Mouse (Mus musculus) forebrain, postnatal 0 days (tissue): ENCODE results near the gene Atp5b. TPM values are rescaled to one million over a fixed set of nuclear protein-coding genes. Genes with fewer than 3 reads are reported as not detected.

Source experiments
- ATAC-seq: fragments of 200-750 bp; cut with Nextera tagmentation; 2 replicates; pipeline ENCODE4 v1.8.0; 2017; ENCODE audit warnings: mild to moderate bottlenecking, moderate library complexity
- DNase-seq: peaks from one replicate; pipeline ENCODE4 v3.0.0-alpha.2; 2015
- H3K27ac ChIP-seq: fragments of 300-500 bp; sonication (generic); 2 replicates; pipeline ENCODE4 v1.5.1; 2014; ENCODE audit warnings: low read depth, mild to moderate bottlenecking, antibody characterized with exemption, low read length, moderate library complexity, mixed read lengths
- H3K27me3 ChIP-seq: fragments of 300-500 bp; sonication (generic); 2 replicates; pipeline ENCODE4 v1.6.1; 2014; ENCODE audit warnings: mild to moderate bottlenecking, low read length, mixed read lengths; ENCODE audit not compliant: insufficient read depth
- H3K36me3 ChIP-seq: fragments of 300-500 bp; sonication (generic); 2 replicates; pipeline ENCODE4 v1.6.1; 2014; ENCODE audit warnings: mild to moderate bottlenecking, moderate library complexity; ENCODE audit not compliant: insufficient read depth
- H3K4me1 ChIP-seq: fragments of 300-500 bp; sonication (generic); 2 replicates; pipeline ENCODE4 v1.6.1; 2014; ENCODE audit warnings: antibody characterized with exemption; ENCODE audit not compliant: insufficient read depth
- H3K4me2 ChIP-seq: fragments of 300-500 bp; sonication (generic); 2 replicates; pipeline ENCODE4 v1.6.1; 2014; ENCODE audit warnings: low read depth, mild to moderate bottlenecking, moderate library complexity
- H3K4me3 ChIP-seq: fragments of 300-500 bp; sonication (generic); 2 replicates; pipeline ENCODE4 v1.5.1; 2014; ENCODE audit warnings: low read depth, low read length, mixed read lengths
- H3K9ac ChIP-seq: fragments of 300-500 bp; sonication (generic); 2 replicates; pipeline ENCODE4 v1.6.1; 2014; ENCODE audit warnings: mild to moderate bottlenecking
- H3K9me3 ChIP-seq: fragments of 300-500 bp; sonication (generic); 2 replicates; pipeline ENCODE4 v1.6.1; 2016; ENCODE audit warnings: low read length
- CTCF ChIP-seq: sonication (generic); IDR thresholded peaks from 2 replicates; pipeline ENCODE4 v1.5.1; 2016; ENCODE audit warnings: antibody characterized with exemption, control low read depth, low read depth
- WGBS: fragments of 180-500 bp; shearing (Covaris S2); extraction: QIAGEN DNeasy Blood & Tissue Kit; methylation state at CpG from one replicate; pipeline ENCODE4 v1.1.7; 2014; 5-methylcytosine and 5-hydroxymethylcytosine counted together
- polyA plus RNA-seq: library from polyadenylated mRNA; unstranded; fragments of >200 nt; fragmentation: Nextera tagmentation; extraction: Ambion mirVana; gene quantifications from 2 replicates; pipeline ENCODE4 v1.2.1, GENCODE M21; 2015
- total RNA-seq: library from RNA; depleted of rRNA; stranded (reverse); fragments of >200 nt; gene quantifications from 2 replicates; pipeline ENCODE4 v1.2.3, GENCODE M21; 2014; rRNA removed

Gene Atp5b
- total RNA-seq = 2,470 and 2,914 TPM in 2 replicates
- 2,164 and 2,181 TPM in 2 replicates for polyA plus RNA-seq

GRCm38 (mm10) chr10:128082880-128083421 lies at the start of gene Atp5b:
Gene Atp5b, plus strand, starts transcription at chr10:128083273.
- H3K9me3 ChIP-seq = no peaks in the 10 kb centered on the region
- peak; percentile 99 for ATAC-seq

GRCm38 (mm10) chr10:128036746-128037425 lies 46.2 kb upstream of the Atp5b start:
- H3K9ac ChIP-seq = peak overlapping the region; percentile 91
- ATAC-seq (no peak), DNase-seq (peak; percentile 16)
- H3K9me3 ChIP-seq = no peaks in the 10 kb centered on the region
- 4% methylated on average over 10 of the region's 10 CpGs for WGBS
- no peaks in the 10 kb centered on the region for H3K27me3 ChIP-seq
- H3K36me3 ChIP-seq = peaks cover 25% of the 10 kb centered on the region
- peak overlapping the region; percentile 96 for H3K4me3 ChIP-seq
- H3K27ac ChIP-seq = peak overlapping the region; percentile 97
- peak overlapping the region; percentile 66 for H3K4me2 ChIP-seq
- no peak for TF ChIP-seq CTCF
- H3K4me1 ChIP-seq = peaks cover 20% of the 10 kb centered on the region; the same call in 1 of the 2 replicates

More at GRCm38 (mm10) chr10:128082880-128083421, at the start of gene Atp5b:
- no peaks in the 10 kb centered on the region for H3K27me3 ChIP-seq
- peak within 1 kb of the TSS; percentile 91 for H3K27ac ChIP-seq
- H3K36me3 ChIP-seq = peaks cover 35% of the 10 kb centered on the region
- H3K4me3 ChIP-seq = peak within 1 kb of the TSS; percentile 99
- H3K4me1 ChIP-seq = peaks cover 11% of the 10 kb centered on the region; the same call in 1 of the 2 replicates
- peak within 1 kb of the TSS; percentile 96 for H3K9ac ChIP-seq
- TF ChIP-seq CTCF = no peak
- WGBS = under 1% methylated on average over 34 of the region's 34 CpGs
- DNase-seq = peak; percentile 100
- peak within 1 kb of the TSS; percentile 64 for H3K4me2 ChIP-seq

- no peak for ATAC-seq
- Histone ChIP-seq H3K9me3 (no peaks in the 10 kb centered on the region), H3K4me2 (peak overlapping the region; percentile 13; the same call in 1 of the 2 replicates), H3K27me3 (no peaks in the 10 kb centered on the region), H3K27ac (no peak overlapping the region), H3K4me1 (peaks cover 20% of the 10 kb centered on the region; the same call in 1 of the 2 replicates), H3K9ac (0 out of 2 replicates have a peak overlapping the region, but pooled peaks have one; percentile 6), H3K4me3 (no peak overlapping the region), H3K36me3 (peaks cover 25% of the 10 kb centered on the region)
- 36% methylated on average over 3 of the region's 3 CpGs for WGBS
- TF ChIP-seq CTCF = no peak
- DNase-seq = no peak
Measured at GRCm38 (mm10) chr10:128037921-128038320, 45.2 kb upstream of the Atp5b start.

GRCm38 (mm10) chr10:128039167-128039566 lies 43.9 kb upstream of the Atp5b start:
- no peaks in the 10 kb centered on the region for H3K9me3 ChIP-seq
- H3K4me2 ChIP-seq = no peak overlapping the region
- no peak for ATAC-seq
- WGBS = 71% methylated on average over 5 of the region's 5 CpGs
- TF ChIP-seq CTCF = no peak
- H3K27ac ChIP-seq = no peak overlapping the region
- peaks cover 35% of the 10 kb centered on the region for H3K36me3 ChIP-seq
- no peak overlapping the region for H3K9ac ChIP-seq
- peaks cover 20% of the 10 kb centered on the region; the same call in 1 of the 2 replicates for H3K4me1 ChIP-seq
- no peak for DNase-seq
- no peaks in the 10 kb centered on the region for H3K27me3 ChIP-seq
- no peak overlapping the region for H3K4me3 ChIP-seq

- ATAC-seq (no peak), DNase-seq (no peak)
- Histone ChIP-seq H3K4me3 (no peak overlapping the region), H3K27me3 (no peaks in the 10 kb centered on the region), H3K4me1 (peaks cover 17% of the 10 kb centered on the region; the same call in 1 of the 2 replicates), H3K4me2 (no peak overlapping the region), H3K9me3 (no peaks in the 10 kb centered on the region), H3K9ac (no peak overlapping the region), H3K27ac (no peak overlapping the region), H3K36me3 (peaks cover 42% of the 10 kb centered on the region)
- no peak for TF ChIP-seq CTCF
- WGBS = 56% methylated on average over 3 of the region's 3 CpGs
Measured at GRCm38 (mm10) chr10:128039858-128040257, 43.2 kb upstream of the Atp5b start.

GRCm38 (mm10) chr10:128040293-128040692 lies 42.8 kb upstream of the Atp5b start:
- peaks cover 15% of the 10 kb centered on the region; the same call in 1 of the 2 replicates for H3K4me1 ChIP-seq
- no peaks in the 10 kb centered on the region for H3K9me3 ChIP-seq
- no peak for TF ChIP-seq CTCF
- DNase-seq (no peak), ATAC-seq (no peak)
- H3K36me3 ChIP-seq = peaks cover 46% of the 10 kb centered on the region
- 90% methylated on average over 5 of the region's 5 CpGs for WGBS
- H3K27me3 ChIP-seq = no peaks in the 10 kb centered on the region
- H3K4me2 ChIP-seq = no peak overlapping the region
- no peak overlapping the region for H3K4me3 ChIP-seq
- H3K27ac ChIP-seq = no peak overlapping the region
- H3K9ac ChIP-seq = no peak overlapping the region

GRCm38 (mm10) chr10:128041636-128042035 lies 41.4 kb upstream of the Atp5b start:
- H3K27me3 ChIP-seq = no peaks in the 10 kb centered on the region
- DNase-seq = no peak
- no peak overlapping the region for H3K4me2 ChIP-seq
- no peak overlapping the region for H3K9ac ChIP-seq
- no peaks in the 10 kb centered on the region for H3K9me3 ChIP-seq
- no peak overlapping the region for H3K4me3 ChIP-seq
- H3K27ac ChIP-seq = no peak overlapping the region
- peaks cover 58% of the 10 kb centered on the region for H3K36me3 ChIP-seq
- H3K4me1 ChIP-seq = peaks cover 15% of the 10 kb centered on the region; the same call in 1 of the 2 replicates
- TF ChIP-seq CTCF = no peak
- ATAC-seq = no peak
- 73% methylated on average over 4 of the region's 4 CpGs for WGBS
